Mouse (Mus musculus) layer of hippocampus, adult 9-11 months (tissue): ENCODE measurements at regions not wholly inside any gene's neighbourhood (a gene's known extent, or its start where the extent isn't known, plus 50 kb on each side); places are given as distances from the start of the nearest gene placed in this dataset.

Experiments used
- DNase-seq: peaks from one replicate; pipeline ENCODE4 v3.0.0; 2022

- no peak for DNase-seq
Measured at GRCm38 (mm10) chr5:45119757-45120156, 320.3 kb upstream of the Ldb2 start.

GRCm38 (mm10) chr5:45111246-45111645 is 311.8 kb upstream of the Ldb2 start:
- DNase-seq: no peak

- DNase-seq: no peak
Measured at GRCm38 (mm10) chr5:45110797-45111196, 311.3 kb upstream of the Ldb2 start.

GRCm38 (mm10) chr5:45105236-45105816 is 305.8 kb upstream of the Ldb2 start:
- no peak for DNase-seq

DNA sequence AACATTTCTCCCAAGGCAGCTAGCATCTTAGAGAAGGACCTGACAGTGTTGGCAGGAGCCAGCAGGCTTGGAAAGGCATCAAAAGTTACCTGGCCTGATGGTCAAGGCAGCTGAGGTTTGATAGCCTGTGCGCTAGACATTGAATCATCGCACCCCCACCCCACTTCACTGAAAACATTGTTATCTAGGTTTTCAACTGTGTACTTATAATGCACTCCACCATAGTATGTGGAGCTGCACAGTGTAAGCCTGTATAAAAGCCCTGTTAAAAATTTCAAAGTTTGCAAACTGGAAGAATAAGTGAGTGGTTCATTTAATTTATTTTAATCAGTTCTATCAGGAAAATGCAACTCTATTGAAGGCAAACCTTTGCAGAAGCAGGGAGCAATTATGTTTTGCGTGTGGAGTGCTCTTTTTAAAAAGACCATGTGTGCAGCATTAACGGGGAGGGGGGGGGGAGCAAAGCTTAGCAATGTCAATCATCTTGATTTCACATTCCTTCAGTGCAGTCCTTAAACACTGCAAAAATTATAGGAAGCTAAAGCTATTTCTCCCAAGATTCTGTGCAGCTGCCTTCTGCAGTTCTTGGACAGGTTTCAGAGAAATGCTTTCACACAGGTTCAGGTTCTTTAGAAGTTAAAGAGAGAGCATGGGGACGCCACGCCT is 304.4 kb upstream of the Ldb2 start:
- no peak for DNase-seq

- DNase-seq: no peak
Measured at GRCm38 (mm10) chr5:45102661-45103060, 303.2 kb upstream of the Ldb2 start.

- DNase-seq: no peak
Measured at GRCm38 (mm10) chr5:45101777-45102176, 302.3 kb upstream of the Ldb2 start.

GRCm38 (mm10) chr5:45099082-45099481 is 299.6 kb upstream of the Ldb2 start:
- DNase-seq: no peak

GRCm38 (mm10) chr5:45097941-45098340 is 298.5 kb upstream of the Ldb2 start:
- no peak for DNase-seq

- DNase-seq: no peak
Measured at GRCm38 (mm10) chr5:45084741-45085140, 285.3 kb upstream of the Ldb2 start.

DNA sequence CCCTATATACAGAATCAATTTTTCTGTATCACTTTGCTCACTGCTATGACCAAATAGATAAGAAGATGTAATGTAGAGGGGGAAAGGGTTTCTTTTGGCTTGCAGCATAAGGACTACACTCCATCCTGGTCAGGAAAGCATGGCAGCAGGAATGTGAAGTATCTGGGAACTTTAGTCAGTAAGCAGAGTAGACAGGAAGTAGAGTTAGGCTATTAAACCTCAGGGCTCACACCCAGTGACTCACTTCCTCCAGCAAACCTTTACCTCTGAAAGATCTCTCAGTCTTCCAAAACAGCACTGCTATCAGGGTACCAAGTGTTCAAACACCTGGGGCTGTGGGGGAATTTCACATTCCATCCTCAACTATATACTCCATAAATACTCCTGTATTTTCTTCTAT is 283.1 kb upstream of the Ldb2 start:
- no peak for DNase-seq

GRCm38 (mm10) chr5:45076347-45076890 is 276.9 kb upstream of the Ldb2 start:
- no peak for DNase-seq

DNA sequence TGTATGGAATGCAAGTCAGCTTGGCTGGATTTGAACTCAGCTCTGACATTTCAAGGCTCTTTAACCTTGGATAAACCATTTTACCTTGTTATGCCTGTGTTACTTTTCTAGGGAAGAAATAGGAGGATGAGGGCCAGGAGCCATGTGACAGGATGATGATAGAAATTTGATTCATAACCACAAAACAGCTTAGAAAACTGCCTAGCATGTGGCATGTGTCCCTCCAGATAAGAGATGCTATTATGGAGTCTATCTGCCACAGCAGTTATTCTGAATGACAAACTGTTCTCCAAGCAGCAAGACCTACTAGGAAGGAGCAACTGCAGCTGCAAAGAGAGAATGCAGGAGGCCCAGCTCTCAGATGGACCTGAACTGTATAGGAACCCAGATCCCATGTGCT is 275.7 kb upstream of the Ldb2 start:
- no peak for DNase-seq

- DNase-seq: no peak
Measured at GRCm38 (mm10) chr5:45072529-45072928, 273.0 kb upstream of the Ldb2 start.

DNA sequence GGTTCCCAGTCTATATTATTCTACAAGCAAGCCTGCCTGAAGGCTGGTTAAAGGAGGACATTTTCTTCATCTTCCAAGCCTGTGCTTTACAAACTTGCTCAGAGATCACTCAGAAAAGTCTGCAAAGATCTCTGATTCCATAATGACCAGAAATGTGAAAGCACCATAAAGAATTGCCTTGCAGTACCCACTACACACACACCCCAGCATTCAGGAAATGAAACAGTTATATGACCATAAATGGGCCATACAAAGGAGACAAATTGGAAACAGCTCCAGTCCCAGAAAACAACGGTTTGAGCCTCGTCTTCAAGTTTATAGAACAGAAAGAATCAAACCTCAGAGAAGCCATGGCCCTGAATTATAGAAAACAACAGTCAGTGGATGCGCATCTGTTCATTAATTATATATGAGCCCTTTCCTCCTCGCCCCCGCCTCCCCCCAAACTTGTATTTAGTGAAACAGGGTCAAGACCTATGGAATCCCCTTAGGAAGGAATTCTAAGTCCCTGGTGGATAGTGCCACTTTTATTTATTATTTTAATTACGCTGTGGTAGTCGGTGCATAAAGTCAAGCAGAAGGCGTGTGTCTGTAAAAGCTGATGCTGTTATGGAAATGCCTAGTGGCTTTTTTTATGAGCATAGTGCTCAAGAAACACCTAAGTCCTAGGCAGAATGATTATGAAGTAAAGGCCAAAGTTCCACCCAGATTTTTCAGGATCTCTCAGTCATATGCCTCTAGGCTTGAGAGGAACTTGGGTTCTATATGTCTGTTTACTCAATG is 266.6 kb upstream of the Ldb2 start:
- no peak for DNase-seq

GRCm38 (mm10) chr5:45062567-45062966 is 263.1 kb upstream of the Ldb2 start:
- DNase-seq: peak; percentile 26

DNA sequence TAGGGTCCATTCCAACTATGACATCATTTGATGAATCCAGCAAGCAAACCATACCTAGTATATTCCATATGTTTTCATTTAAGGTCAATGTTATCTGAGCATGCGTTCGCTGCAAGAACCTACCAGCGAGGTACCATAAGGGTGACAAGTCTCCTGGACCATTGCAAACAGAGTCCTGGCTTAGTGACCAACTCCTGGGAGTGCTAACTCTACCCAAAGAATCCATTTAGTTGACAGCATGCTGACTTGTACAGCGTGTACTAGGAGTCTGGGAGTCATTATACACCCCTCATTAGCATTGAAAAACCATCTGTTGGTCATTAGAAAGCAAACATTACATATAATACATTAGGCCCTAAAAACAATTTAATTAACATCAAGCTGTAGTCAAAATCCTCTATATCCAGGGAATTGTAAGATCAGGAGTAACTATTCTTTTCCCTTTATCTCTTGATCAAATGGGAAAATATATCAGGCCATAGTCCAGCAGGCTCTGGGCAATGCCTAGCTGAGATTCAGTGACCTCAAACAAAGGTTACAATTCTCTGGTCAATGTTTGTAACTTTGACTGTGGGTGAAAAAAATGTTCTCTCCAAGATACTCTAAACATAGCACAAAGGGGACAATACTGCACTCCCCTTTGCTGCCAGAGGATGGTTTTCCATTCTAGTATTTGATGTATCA is 255.9 kb upstream of the Ldb2 start:
- no peak for DNase-seq

GRCm38 (mm10) chr5:45049410-45049809 is 249.9 kb upstream of the Ldb2 start:
- DNase-seq: no peak

GRCm38 (mm10) chr5:45042914-45043313 is 243.4 kb upstream of the Ldb2 start:
- no peak for DNase-seq

- no peak for DNase-seq
Measured at GRCm38 (mm10) chr5:45036430-45036829, 236.9 kb upstream of the Ldb2 start.

GRCm38 (mm10) chr5:45033146-45033545 is 233.7 kb upstream of the Ldb2 start:
- DNase-seq: no peak

DNA sequence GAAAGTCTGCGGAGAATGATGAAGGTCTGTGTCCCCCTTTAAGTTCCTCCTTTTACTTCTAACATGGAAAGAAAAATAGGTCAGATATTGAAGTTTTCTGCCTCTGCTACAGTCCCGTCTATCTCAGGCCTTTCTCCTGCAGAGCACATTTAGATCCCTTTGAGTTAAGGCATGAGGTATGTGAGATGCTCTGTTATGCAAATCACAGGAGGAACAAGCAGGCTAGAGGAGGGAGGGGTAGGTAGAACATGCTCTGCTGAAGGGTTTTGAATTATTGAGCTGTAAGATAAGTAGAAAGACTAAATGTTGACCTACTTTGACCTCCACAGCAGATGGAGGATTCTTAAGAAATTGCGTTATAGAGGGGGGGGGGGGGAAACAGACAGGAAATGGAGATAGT is 228.4 kb upstream of the Ldb2 start:
- DNase-seq: no peak

- DNase-seq: no peak
Measured at GRCm38 (mm10) chr5:45025383-45025782, 225.9 kb upstream of the Ldb2 start.
